Mouse (Mus musculus) CH12.LX (cell line): Measurements from ENCODE around the gene Amdhd1. TPM values are rescaled to one million over a fixed set of nuclear protein-coding genes. Genes with fewer than 3 reads are reported as not detected.

ENCODE experiments used
- DNase-seq: peaks from one replicate; pipeline ENCODE4 v3.0.0-alpha.2; 2013; ENCODE audit errors: extremely low read depth
- H3K27ac ChIP-seq: 2 replicates; pipeline ENCODE4 v1.5.1; 2012; ENCODE audit warnings: low read depth, mild to moderate bottlenecking, control low read depth, moderate library complexity; ENCODE audit not compliant: insufficient read depth
- H3K27me3 ChIP-seq: replicated peaks from 2 replicates; pipeline ENCODE3; 2012; ENCODE audit warnings: inconsistent platforms
- H3K36me3 ChIP-seq, 2 experiments: replicated peaks in 1 of 2; 2 replicates each; pipeline versions ENCODE3 to v1.6.1; 2012; ENCODE audit warnings: inconsistent platforms in 1 of 2, low read length in 1 of 2, mild to moderate bottlenecking in 1 of 2, mixed read lengths in 1 of 2, moderate library complexity in 1 of 2; ENCODE audit not compliant: control insufficient read depth in 1 of 2, insufficient read depth in 1 of 2
- H3K4me1 ChIP-seq, 2 experiments: 2 replicates each; pipeline ENCODE4 v1.6.1; 2012; ENCODE audit warnings: inconsistent platforms in 1 of 2, moderate library complexity in 1 of 2; ENCODE audit not compliant: insufficient read depth in 2 of 2, control insufficient read depth in 1 of 2
- H3K4me2 ChIP-seq: 2 replicates; pipeline ENCODE4 v1.6.1; 2012; ENCODE audit warnings: low read depth, mild to moderate bottlenecking, control low read depth; ENCODE audit not compliant: poor library complexity, insufficient read depth, severe bottlenecking
- H3K4me3 ChIP-seq, 3 experiments: fragments of 150-350 bp in 1 of 3; sonication (generic) in 1 of 3; replicated peaks in 1 of 3; 2 replicates each; pipeline versions ENCODE3 to v1.5.1; 2011 to 2012; ENCODE audit warnings: low read depth in 2 of 3, low read length in 2 of 3, mild to moderate bottlenecking in 2 of 3, moderate library complexity in 2 of 3, control low read depth in 1 of 3, improper control_type of control experiment in 1 of 3, inconsistent platforms in 1 of 3, mixed read lengths in 1 of 3; ENCODE audit not compliant: poor library complexity in 1 of 3
- H3K79me2 ChIP-seq: replicated peaks from 2 replicates; pipeline ENCODE4 v1.6.1; 2012; ENCODE audit warnings: mild to moderate bottlenecking, moderate library complexity; ENCODE audit not compliant: control insufficient read depth, poor library complexity, insufficient read depth, severe bottlenecking; ENCODE audit errors: extremely low read depth
- H3K9ac ChIP-seq: 2 replicates; pipeline ENCODE4 v1.6.1; 2012; ENCODE audit warnings: low read depth, mild to moderate bottlenecking, control low read depth, moderate library complexity; ENCODE audit not compliant: insufficient read depth
- H3K9me3 ChIP-seq: replicated peaks from 2 replicates; pipeline ENCODE3; 2012; ENCODE audit warnings: low read length, inconsistent platforms, mixed read lengths
- BHLHE40 ChIP-seq: IDR thresholded peaks from 2 replicates; pipeline ENCODE4 v1.6.1; 2011; ENCODE audit warnings: mild to moderate bottlenecking, low read depth, low read length, improper control_type of control experiment
- CHD1 ChIP-seq: IDR thresholded peaks from 2 replicates; pipeline ENCODE4 v1.6.1; 2012; ENCODE audit warnings: low read depth, low read length, improper control_type of control experiment, inconsistent platforms
- CTCF ChIP-seq, 2 experiments: IDR thresholded peaks in 1 of 2; conservative IDR thresholded peaks in 1 of 2; 2 replicates each; pipeline ENCODE4 v1.5.1; 2011 to 2012; ENCODE audit warnings: low read depth in 2 of 2, low read length in 2 of 2, improper control_type of control experiment in 1 of 2, inconsistent platforms in 1 of 2, mild to moderate bottlenecking in 1 of 2, moderate library complexity in 1 of 2
- E2F4 ChIP-seq: IDR thresholded peaks from 2 replicates; pipeline ENCODE4 v1.6.1; 2011; ENCODE audit warnings: low read depth, low read length, improper control_type of control experiment; ENCODE audit not compliant: insufficient replicate concordance
- ELF1 ChIP-seq: IDR thresholded peaks from 2 replicates; pipeline ENCODE4 v1.6.1; 2014; ENCODE audit warnings: low read depth, mild to moderate bottlenecking, inconsistent platforms, low read length, improper control_type of control experiment
- EP300 ChIP-seq: IDR thresholded peaks from 2 replicates; pipeline ENCODE4 v1.6.1; 2011; ENCODE audit warnings: low read length, improper control_type of control experiment
- GABPA ChIP-seq: IDR thresholded peaks from 2 replicates; pipeline ENCODE4 v1.6.1; 2012; ENCODE audit warnings: low read depth, low read length, improper control_type of control experiment, inconsistent platforms; ENCODE audit not compliant: insufficient replicate concordance
- JUN ChIP-seq: IDR thresholded peaks from 2 replicates; pipeline ENCODE4 v1.6.1; 2011; ENCODE audit warnings: low read depth, mild to moderate bottlenecking, low read length, improper control_type of control experiment, moderate library complexity; ENCODE audit not compliant: insufficient read depth
- JUND ChIP-seq: conservative IDR thresholded peaks from 2 replicates; pipeline ENCODE4 v1.6.1; 2011; ENCODE audit warnings: low read depth, low read length, improper control_type of control experiment
- KAT2A ChIP-seq: IDR thresholded peaks from 2 replicates; pipeline ENCODE4 v1.6.1; 2012; ENCODE audit warnings: low read length, improper control_type of control experiment, inconsistent platforms; ENCODE audit not compliant: insufficient replicate concordance
- MAFK ChIP-seq: IDR thresholded peaks from 2 replicates; pipeline ENCODE4 v1.6.1; 2011; ENCODE audit warnings: low read length, improper control_type of control experiment; ENCODE audit not compliant: insufficient replicate concordance
- MAZ ChIP-seq: IDR thresholded peaks from 2 replicates; pipeline ENCODE4 v1.6.1; 2012; ENCODE audit warnings: low read depth, mild to moderate bottlenecking, inconsistent platforms, low read length, improper control_type of control experiment, moderate library complexity
- MEF2A ChIP-seq: IDR thresholded peaks from 2 replicates; pipeline ENCODE4 v1.6.1; 2014; ENCODE audit warnings: low read depth, mild to moderate bottlenecking, inconsistent platforms, low read length, improper control_type of control experiment, borderline replicate concordance
- MXI1 ChIP-seq: IDR thresholded peaks from 2 replicates; pipeline ENCODE4 v1.6.1; 2011; ENCODE audit warnings: mild to moderate bottlenecking, low read depth, low read length, improper control_type of control experiment
- MYC ChIP-seq: IDR thresholded peaks from 2 replicates; pipeline ENCODE4 v1.6.1; 2011; ENCODE audit warnings: low read depth, mild to moderate bottlenecking, improper control_type of control experiment, low read length
- NELFE ChIP-seq: IDR thresholded peaks from 2 replicates; pipeline ENCODE4 v1.6.1; 2011; ENCODE audit warnings: low read depth, low read length, improper control_type of control experiment
- NRF1 ChIP-seq: IDR thresholded peaks from 2 replicates; pipeline ENCODE4 v1.6.1; 2014; ENCODE audit warnings: low read depth, mild to moderate bottlenecking, inconsistent platforms, low read length, improper control_type of control experiment, moderate library complexity
- POLR2A ChIP-seq: IDR thresholded peaks from 2 replicates; pipeline ENCODE4 v1.6.1; 2011; ENCODE audit warnings: low read depth, mild to moderate bottlenecking, improper control_type of control experiment, low read length
- POLR2AphosphoS2 ChIP-seq: IDR thresholded peaks from 2 replicates; pipeline ENCODE4 v1.6.1; 2011; ENCODE audit warnings: low read depth, low read length, improper control_type of control experiment
- RAD21 ChIP-seq: IDR thresholded peaks from 2 replicates; pipeline ENCODE4 v1.6.1; 2011; ENCODE audit warnings: low read depth, mild to moderate bottlenecking, low read length, improper control_type of control experiment, moderate library complexity
- RCOR1 ChIP-seq: conservative IDR thresholded peaks from 2 replicates; pipeline ENCODE4 v1.6.1; 2012; ENCODE audit warnings: low read depth, mild to moderate bottlenecking, inconsistent platforms, low read length, improper control_type of control experiment
- SIN3A ChIP-seq: IDR thresholded peaks from 2 replicates; pipeline ENCODE4 v1.6.1; 2012; ENCODE audit warnings: low read length, improper control_type of control experiment, inconsistent platforms
- SMC3 ChIP-seq: IDR thresholded peaks from 2 replicates; pipeline ENCODE4 v1.6.1; 2011; ENCODE audit warnings: low read depth, low read length, improper control_type of control experiment
- TBP ChIP-seq: conservative IDR thresholded peaks from 2 replicates; pipeline ENCODE4 v1.6.1; 2011; ENCODE audit warnings: low read depth, low read length, improper control_type of control experiment
- TCF12 ChIP-seq: IDR thresholded peaks from 2 replicates; pipeline ENCODE4 v1.6.1; 2014; ENCODE audit warnings: low read depth, mild to moderate bottlenecking, inconsistent platforms, low read length, improper control_type of control experiment
- UBTF ChIP-seq: IDR thresholded peaks from 2 replicates; pipeline ENCODE4 v1.6.1; 2012; ENCODE audit warnings: low read depth, mild to moderate bottlenecking, inconsistent platforms, low read length, improper control_type of control experiment, moderate library complexity
- USF1 ChIP-seq: IDR thresholded peaks from 2 replicates; pipeline ENCODE4 v1.6.1; 2014; ENCODE audit warnings: low read depth, mild to moderate bottlenecking, inconsistent platforms, low read length, improper control_type of control experiment
- USF2 ChIP-seq: conservative IDR thresholded peaks from 2 replicates; pipeline ENCODE4 v1.6.1; 2011; ENCODE audit warnings: low read depth, low read length, improper control_type of control experiment
- ZC3H11A ChIP-seq: IDR thresholded peaks from 2 replicates; pipeline ENCODE4 v1.6.1; 2012; ENCODE audit warnings: low read depth, mild to moderate bottlenecking, inconsistent platforms, low read length, improper control_type of control experiment
- ZKSCAN1 ChIP-seq: IDR thresholded peaks from 2 replicates; pipeline ENCODE4 v1.6.1; 2012; ENCODE audit warnings: low read depth, inconsistent platforms, low read length, improper control_type of control experiment, borderline replicate concordance
- ZMIZ1 ChIP-seq: IDR thresholded peaks from 2 replicates; pipeline ENCODE4 v1.6.1; 2012; ENCODE audit warnings: low read depth, mild to moderate bottlenecking, inconsistent platforms, low read length, improper control_type of control experiment
- ZNF384 ChIP-seq: IDR thresholded peaks from 2 replicates; pipeline ENCODE4 v1.6.1; 2012; ENCODE audit warnings: low read depth, low read length, improper control_type of control experiment, inconsistent platforms
- dilution Hi-C: fragments of 300-500 bp; cut with MboI; formaldehyde crosslinking; loops from 2 replicates; pipeline ENCODE4 v1.14.3; 2020; ENCODE audit warnings: low sequenced_read_pairs; ENCODE audit not compliant: extremely low pct_unique_long_range_greater_than_20kb, extremely low pct_ligation_motif_present
- in situ Hi-C: fragments of 300-500 bp; cut with MboI; formaldehyde crosslinking; loops from 3 replicates; pipeline ENCODE4 v1.14.3; 2019; ENCODE audit warnings: low sequenced_read_pairs, low pct_ligation_motif_present, low pct_unique_long_range_greater_than_20kb, mixed read lengths
- polyA plus RNA-seq: library from polyadenylated mRNA; unstranded; fragments of >175 nt; gene quantifications from 2 replicates; pipeline ENCODE4 v1.2.1, GENCODE M21; 2012; ENCODE audit warnings: low read depth; ENCODE audit not compliant: insufficient read length
- total RNA-seq, 2 experiments: library from RNA; depleted of rRNA; stranded (reverse); fragments of 300-350 nt in 1 of 2; fragments of >200 nt in 1 of 2; gene quantifications; 2 replicates each; pipeline ENCODE4 v1.2.3; 2012 to 2014

Gene Amdhd1
- total and polyA plus RNA-seq, 3 experiments = 2.3 to 8.4 (median 3.3) TPM

- H3K9me3 ChIP-seq = no peaks in the 10 kb centered on the region
- H3K36me3 ChIP-seq = peaks cover 2 to 25% of the 10 kb centered on the region in 2 experiments
- TF ChIP-seq EP300 = no peak
- TF ChIP-seq MXI1 = 0 out of 2 replicates have a peak, but pooled peaks have one; percentile 39
- H3K4me2 ChIP-seq = no peak overlapping the region; the same call in 1 of the 2 replicates
- dilution Hi-C loops = no loop called here
- H3K4me3 ChIP-seq = peak overlapping the region in 1 of 3 experiments; percentile 47
- H3K4me1 ChIP-seq = peaks cover 19 to 70% of the 10 kb centered on the region in 2 experiments
- H3K79me2 ChIP-seq = no peaks in the 10 kb centered on the region
- in situ Hi-C loops = loop anchor here (25.0 kb wide), 1 partner anchor 263 kb away; no protein-coding TSS in a partner anchor
- no peaks in the 10 kb centered on the region for H3K27me3 ChIP-seq
- no peak overlapping the region for H3K27ac ChIP-seq
- H3K9ac ChIP-seq = peak overlapping the region; percentile 58
- DNase-seq = no peak
These were observed 10.0 kb upstream of the Amdhd1 start for GRCm38 (mm10) chr10:93549821-93550220.

GRCm38 (mm10) chr10:93548991-93549390, 9.2 kb upstream of the Amdhd1 start:
- Histone ChIP-seq H3K27ac (peak overlapping the region; percentile 41; the same call in 1 of the 2 replicates), H3K36me3 (peaks cover 2 to 20% of the 10 kb centered on the region in 2 experiments), H3K4me1 (peaks cover 19 to 75% of the 10 kb centered on the region in 2 experiments), H3K9ac (peak overlapping the region; percentile 58), H3K79me2 (no peaks in the 10 kb centered on the region), H3K4me2 (peak overlapping the region; percentile 34; the same call in 1 of the 2 replicates), H3K4me3 (peak overlapping the region in 1 of 3 experiments; percentile 47)
- in situ Hi-C loops (no loop called here), dilution Hi-C loops (no loop called here)
- no peak for TF ChIP-seq UBTF
- no peak for TF ChIP-seq ZMIZ1
- no peak for TF ChIP-seq USF2
- TF ChIP-seq ELF1 = peak; percentile 14; the same call in 1 of the 2 replicates
- TF ChIP-seq MYC = peak; percentile 60; the same call in 1 of the 2 replicates
- TF ChIP-seq MAZ = 0 out of 2 replicates have a peak, but pooled peaks have one; percentile 38
- TF ChIP-seq JUN = no peak
- TF ChIP-seq RCOR1 = no peak
- TF ChIP-seq TCF12 = peak; percentile 60
- TF ChIP-seq CHD1 = no peak
- peak; percentile 92 to 96 for TF ChIP-seq CTCF (conservative IDR thresholded peaks at IDR 0.05 in 1 of 2, IDR thresholded peaks at IDR 0.05 in 1 of 2; ENCODE audit: low read depth in 2 of 2, low read length in 2 of 2)
- TF ChIP-seq SIN3A = no peak
- peak; percentile 77 for TF ChIP-seq RAD21
- TF ChIP-seq E2F4 = peak; percentile 98
- peak; percentile 94 for TF ChIP-seq SMC3
- TF ChIP-seq USF1 = no peak
- TF ChIP-seq MAFK = no peak
- TF ChIP-seq POLR2A = no peak
- no peak for TF ChIP-seq NRF1
- TF ChIP-seq NELFE = peak; percentile 25; the same call in 1 of the 2 replicates
- no peak for TF ChIP-seq GABPA
- peak; percentile 22; the same call in 1 of the 2 replicates for TF ChIP-seq BHLHE40
- TF ChIP-seq POLR2AphosphoS2 = no peak
- TF ChIP-seq JUND = peak; percentile 61
- TF ChIP-seq EP300 = no peak
- no peak for TF ChIP-seq ZNF384
- TF ChIP-seq TBP = peak; percentile 52; the same call in 1 of the 2 replicates
- no peak for TF ChIP-seq KAT2A
- no peak for TF ChIP-seq ZKSCAN1
- peak; percentile 34; the same call in 1 of the 2 replicates for TF ChIP-seq MEF2A
- TF ChIP-seq ZC3H11A = peak; percentile 14; the same call in 1 of the 2 replicates
- TF ChIP-seq, all 38 proteins: peak for 14
- DNase-seq = peak; percentile 95
- Histone ChIP-seq H3K9me3 (no peaks in the 10 kb centered on the region), H3K27me3 (no peaks in the 10 kb centered on the region)
